In the genomic region with DNA sequence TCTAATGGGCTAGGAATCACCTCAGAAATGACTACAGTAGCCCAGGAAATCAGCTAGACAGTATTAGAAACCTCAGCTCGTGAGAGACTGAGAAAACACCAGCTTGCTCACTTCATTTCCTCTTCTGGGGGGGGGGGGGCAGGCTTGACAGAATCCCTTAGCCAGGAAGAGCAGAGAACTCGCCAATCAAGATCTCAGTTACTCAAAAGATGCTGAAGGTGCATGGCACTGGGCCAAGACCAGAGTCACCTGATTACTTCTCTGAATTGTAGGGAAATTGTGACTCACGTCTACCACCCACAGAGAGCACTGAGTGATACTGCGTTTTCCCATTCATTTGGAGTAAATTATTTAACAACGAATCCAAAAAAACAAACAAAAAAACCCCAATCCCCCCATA, we compare ENCODE assay signal across 9 mouse cellular contexts. TPM values are rescaled to one million over a fixed set of nuclear protein-coding genes. Genes with fewer than 3 reads are reported as not detected.
DNase-seq lines count a peak whose midpoint lies in the region; ATAC-seq and TF ChIP-seq lines count a peak whose summit lies in the region.
"Had no signal": no experiment of that assay in that cellular context is flagged by ENCODE, and none has a peak within 500 bp of the region (broad histone marks: within the 10 kb centered on the region; RNA-seq: fewer than 3 reads in every experiment).

No protein-coding gene starts in this region.

- no peaks in the 10 kb centered on the region for H3K9me3 ChIP-seq in intestine, embryonic 15.5 days
- no peaks in the 10 kb centered on the region for H3K9me3 ChIP-seq in midbrain, embryonic 14.5 days (ENCODE audit: control insufficient read depth, low read length)

- H3K36me3 ChIP-seq in intestine, embryonic 15.5 days: no peaks in the 10 kb centered on the region
- no peaks in the 10 kb centered on the region for H3K36me3 ChIP-seq in small intestine, adult 2 months (ENCODE audit: control insufficient read depth, insufficient read depth, low read length)
- no peaks in the 10 kb centered on the region for H3K36me3 ChIP-seq in midbrain, embryonic 14.5 days (ENCODE audit: control insufficient read depth, insufficient read depth, low read length)

- no peak overlapping the region for H3K9ac ChIP-seq in intestine, embryonic 15.5 days
- no peak overlapping the region for H3K9ac ChIP-seq in midbrain, embryonic 14.5 days (replicated peaks; ENCODE audit: low read length)

- no peak overlapping the region for H3K4me2 ChIP-seq in intestine, embryonic 15.5 days (replicated peaks)
- H3K4me2 ChIP-seq in midbrain, embryonic 14.5 days (ENCODE audit: low read length): no peak overlapping the region

- WGBS in intestine, embryonic 15.5 days: 56% methylated on average over 5 of the region's 5 CpGs
- 25% methylated on average over 5 of the region's 5 CpGs for WGBS in small intestine, adult 2 months
- 66% methylated on average over 5 of the region's 5 CpGs for WGBS in midbrain, embryonic 14.5 days

- TF ChIP-seq CTCF in Patski (IDR thresholded peaks at IDR 0.05): no peak
- TF ChIP-seq CTCF in small intestine, adult 2 months (IDR thresholded peaks at IDR 0.05; ENCODE audit: extremely low read depth, insufficient read length, insufficient replicate concordance, low read depth, low read length): no peak

- H3K4me1 ChIP-seq in intestine, embryonic 15.5 days (replicated peaks): no peaks in the 10 kb centered on the region
- peaks cover 2% of the 10 kb centered on the region; the same call in 1 of the 2 replicates for H3K4me1 ChIP-seq in small intestine, adult 2 months (ENCODE audit: control insufficient read depth, insufficient read depth, insufficient read length, low read length)
- no peaks in the 10 kb centered on the region for H3K4me1 ChIP-seq in midbrain, embryonic 14.5 days (ENCODE audit: control insufficient read depth, insufficient read depth, low read length)

- in situ Hi-C loops in Patski (cut with MboI; ENCODE audit: low pct_unique_long_range_greater_than_20kb): no loop called here

- POLR2A ChIA-PET in Patski (lab: Charles Lee): interaction anchor here (0.6 kb wide), 1 partner anchor 385 kb away, joined by 3 read pairs; no protein-coding TSS in a partner anchor

- H3K4me3 ChIP-seq in intestine, embryonic 15.5 days (replicated peaks): no peak overlapping the region
- H3K4me3 ChIP-seq in small intestine, adult 2 months (ENCODE audit: low read depth, low read length): no peak overlapping the region
- no peak overlapping the region for H3K4me3 ChIP-seq in midbrain, embryonic 14.5 days (replicated peaks; ENCODE audit: low read depth, low read length)

- DNase-seq in right cerebral cortex, adult 18-20 months: peak; percentile 37
- DNase-seq in right cerebral cortex, postnatal 4 days: no peak
- peak; percentile 73 for DNase-seq in Patski (ENCODE audit: low read depth, low spot score)
- no peak for DNase-seq in midbrain, embryonic 14.5 days
- DNase-seq in embryo, embryonic 9.5 days (ENCODE audit: extremely low spot score): no peak
- DNase-seq: heart, postnatal 14 days had no signal

- H3K27ac ChIP-seq in intestine, embryonic 15.5 days: no peak overlapping the region
- 0 out of 2 replicates have a peak overlapping the region, but pooled peaks have one; percentile 20 for H3K27ac ChIP-seq in small intestine, adult 2 months (ENCODE audit: insufficient read depth, low read depth, low read length)
- no peak overlapping the region for H3K27ac ChIP-seq in midbrain, embryonic 14.5 days (replicated peaks; ENCODE audit: low read depth, low read length)

- H3K27me3 ChIP-seq in Patski: no peaks in the 10 kb centered on the region
- no peaks in the 10 kb centered on the region for H3K27me3 ChIP-seq in intestine, embryonic 15.5 days (replicated peaks)
- no peaks in the 10 kb centered on the region for H3K27me3 ChIP-seq in small intestine, adult 2 months (ENCODE audit: control insufficient read depth, insufficient read depth, low read length)
- H3K27me3 ChIP-seq in midbrain, embryonic 14.5 days (ENCODE audit: control insufficient read depth, insufficient read depth, low read length): no peaks in the 10 kb centered on the region

- ATAC-seq in Patski: peak; percentile 47
- peak; percentile 49 for ATAC-seq in intestine, embryonic 15.5 days
- no peak for ATAC-seq in midbrain, embryonic 14.5 days (ENCODE audit: low FRiP score, low TSS enrichment)
- no peak for ATAC-seq in megakaryocyte, adult 5-6 weeks (ENCODE audit: poor library complexity, severe bottlenecking)

- no peak for TF ChIP-seq POLR2A in small intestine, adult 2 months (IDR thresholded peaks at IDR 0.05; ENCODE audit: low read depth, low read length)

- CTCF ChIA-PET in Patski (lab: Charles Lee): no interaction called here

RNA-seq across cellular contexts. Expression of a gene that starts 8.2 kb away (rescaled TPM):
- polyA plus RNA-seq in Patski (2021): not detected
- 7.4 and 7.7 TPM in 2 replicates for polyA plus RNA-seq in intestine, embryonic 15.5 days (2015; fragmentation: Nextera tagmentation; extraction: Ambion mirVana)
- polyA plus RNA-seq in small intestine, adult 2 months (2012; rRNA removed): 2.2 and 7.2 TPM in 2 replicates
- polyA plus RNA-seq in midbrain, embryonic 14.5 days (2014; fragmentation: Nextera tagmentation; extraction: Ambion mirVana): 0.67 and 1.4 TPM in 2 replicates
- total RNA-seq in megakaryocyte, adult 5-6 weeks (2015): not detected in 2 replicates
- not detected in 2 replicates for total RNA-seq in megakaryocyte, adult 5-6 weeks (2017)

RNA-seq across cellular contexts. Expression of a gene that starts 27.5 kb away (rescaled TPM):
- polyA plus RNA-seq in Patski (2021): 21.7 TPM
- polyA plus RNA-seq in intestine, embryonic 15.5 days (2015; fragmentation: Nextera tagmentation; extraction: Ambion mirVana): 14.9 and 17.9 TPM in 2 replicates
- polyA plus RNA-seq in small intestine, adult 2 months (2012; rRNA removed): 5.5 and 6.3 TPM in 2 replicates
- 40.9 and 50.2 TPM in 2 replicates for polyA plus RNA-seq in midbrain, embryonic 14.5 days (2014; fragmentation: Nextera tagmentation; extraction: Ambion mirVana)
- total RNA-seq in megakaryocyte, adult 5-6 weeks (2015): 11.8 and 12.0 TPM in 2 replicates
- total RNA-seq in megakaryocyte, adult 5-6 weeks (2017): 9.8 and 10.6 TPM in 2 replicates

RNA-seq across cellular contexts. Expression of a gene that starts 53.1 kb away (rescaled TPM):
- 102 TPM for polyA plus RNA-seq in Patski (2021)
- 189 and 248 TPM in 2 replicates for polyA plus RNA-seq in intestine, embryonic 15.5 days (2015; fragmentation: Nextera tagmentation; extraction: Ambion mirVana)
- 7.4 and 12.2 TPM in 2 replicates for polyA plus RNA-seq in small intestine, adult 2 months (2012; rRNA removed)
- polyA plus RNA-seq in midbrain, embryonic 14.5 days (2014; fragmentation: Nextera tagmentation; extraction: Ambion mirVana): 160 and 179 TPM in 2 replicates
- total RNA-seq in megakaryocyte, adult 5-6 weeks (2015): 144 and 146 TPM in 2 replicates
- total RNA-seq in megakaryocyte, adult 5-6 weeks (2017): 80.5 and 112 TPM in 2 replicates

Comparison
In these comparisons a context has a peak if more than half of its experiments do, and no peak if none do; other contexts are left out.
1. DNase-seq: peak in right cerebral cortex, adult 18-20 months (single experiment) and Patski (single experiment); none in right cerebral cortex, postnatal 4 days (single experiment), midbrain, embryonic 14.5 days (single experiment) and embryo, embryonic 9.5 days (single experiment).
2. ATAC-seq: peak in Patski (single experiment) and intestine, embryonic 15.5 days (single experiment); none in midbrain, embryonic 14.5 days (single experiment) and megakaryocyte, adult 5-6 weeks (single experiment).